Mouse (Mus musculus) kidney, embryonic 14.5 days (tissue): ENCODE measurements at regions not wholly inside any gene's neighbourhood (a gene's known extent, or its start where the extent isn't known, plus 50 kb on each side); places are given as distances from the start of the nearest gene placed in this dataset.
A peak's percentile ranks its signal among the peaks of the same experiment; 100 is the strongest.

ENCODE experiments used
- ATAC-seq: fragments of 200-750 bp; cut with Nextera tagmentation; 2 replicates; pipeline ENCODE4 v1.8.0; 2017; ENCODE audit warnings: moderate number of reproducible peaks, mild to moderate bottlenecking, moderate TSS enrichment, moderate library complexity; ENCODE audit not compliant: low FRiP score, low TSS enrichment
- H3K27ac ChIP-seq: fragments of 300-500 bp; sonication (generic); 2 replicates; pipeline ENCODE4 v1.5.1; 2014; ENCODE audit warnings: low read depth, mild to moderate bottlenecking, low read length, moderate library complexity, mixed read lengths
- H3K27me3 ChIP-seq: fragments of 300-500 bp; sonication (generic); 2 replicates; pipeline ENCODE4 v1.6.1; 2014; ENCODE audit warnings: mild to moderate bottlenecking, low read length; ENCODE audit not compliant: control insufficient read depth, insufficient read depth
- H3K36me3 ChIP-seq: fragments of 300-500 bp; sonication (generic); 2 replicates; pipeline ENCODE4 v1.6.1; 2014; ENCODE audit warnings: low read length, mixed read lengths; ENCODE audit not compliant: control insufficient read depth, insufficient read depth
- H3K4me1 ChIP-seq: fragments of 300-500 bp; sonication (generic); 2 replicates; pipeline ENCODE4 v1.6.1; 2014; ENCODE audit warnings: low read length, mixed read lengths; ENCODE audit not compliant: control insufficient read depth, insufficient read depth
- H3K4me2 ChIP-seq: fragments of 300-500 bp; sonication (generic); replicated peaks from 2 replicates; pipeline ENCODE4 v1.6.1; 2014; ENCODE audit warnings: low read depth, mild to moderate bottlenecking, low read length
- H3K4me3 ChIP-seq: fragments of 300-500 bp; sonication (generic); 2 replicates; pipeline ENCODE4 v1.5.1; 2014; ENCODE audit warnings: mild to moderate bottlenecking, low read length
- H3K9ac ChIP-seq: fragments of 300-500 bp; sonication (generic); 2 replicates; pipeline ENCODE4 v1.6.1; 2014; ENCODE audit warnings: low read depth, mild to moderate bottlenecking, low read length, moderate library complexity
- H3K9me3 ChIP-seq: fragments of 300-500 bp; sonication (generic); 2 replicates; pipeline ENCODE4 v1.6.1; 2016; ENCODE audit warnings: low read length; ENCODE audit not compliant: control insufficient read depth
- WGBS: fragments of 180-500 bp; shearing (Covaris S2); extraction: QIAGEN DNeasy Blood & Tissue Kit; methylation state at CpG from one replicate; pipeline ENCODE4 v1.1.7; 2014; 5-methylcytosine and 5-hydroxymethylcytosine counted together

DNA sequence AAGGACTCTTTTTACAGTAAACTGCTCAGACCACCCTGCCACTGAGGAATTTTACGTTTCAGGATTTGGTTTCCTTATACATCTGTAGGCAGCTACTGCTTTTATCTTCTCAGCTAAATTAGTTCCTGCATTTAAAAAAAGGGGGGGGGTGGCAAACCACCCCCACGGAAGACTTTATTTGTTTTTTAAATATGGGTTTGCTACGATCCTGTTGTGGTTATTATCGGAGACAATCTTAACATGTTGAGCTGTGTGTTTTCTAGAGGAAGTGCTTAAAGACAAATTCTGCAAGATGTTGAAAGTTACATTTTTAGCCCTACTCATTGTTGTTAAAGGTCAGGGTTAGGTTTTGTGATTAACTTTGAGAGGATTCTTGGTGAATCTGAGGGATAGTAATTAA is 216.1 kb upstream of the Rasa1 start:
- no peak overlapping the region for H3K4me2 ChIP-seq
- no peak for ATAC-seq
- no peaks in the 10 kb centered on the region for H3K36me3 ChIP-seq
- peaks cover 3% of the 10 kb centered on the region; the same call in 1 of the 2 replicates for H3K4me1 ChIP-seq
- WGBS: 40% methylated on average over 4 of the region's 4 CpGs
- no peak overlapping the region for H3K4me3 ChIP-seq
- no peak overlapping the region for H3K27ac ChIP-seq
- no peaks in the 10 kb centered on the region for H3K27me3 ChIP-seq
- H3K9ac ChIP-seq: no peak overlapping the region
- no peaks in the 10 kb centered on the region for H3K9me3 ChIP-seq

DNA sequence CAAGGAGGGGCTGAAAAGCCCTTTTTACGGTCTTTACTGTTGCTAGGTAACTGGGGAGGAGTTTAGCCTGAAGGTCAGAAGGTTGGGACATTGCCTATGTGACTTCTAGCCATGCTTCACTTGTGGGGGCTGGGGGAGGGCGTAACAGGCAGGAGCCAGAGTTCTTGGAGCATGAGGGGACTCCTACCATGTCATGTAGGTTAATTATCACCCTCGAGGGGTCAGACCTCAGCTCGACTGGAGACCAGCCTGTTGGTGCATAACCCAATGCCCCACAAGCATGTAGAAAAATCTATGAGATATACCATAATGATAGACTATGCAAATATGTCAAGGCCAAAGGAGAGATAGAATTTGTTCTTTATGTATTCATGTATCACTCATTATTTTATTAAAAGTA is 215.1 kb upstream of the Rasa1 start:
- Histone ChIP-seq H3K9me3 (no peaks in the 10 kb centered on the region), H3K4me3 (no peak overlapping the region)

DNA sequence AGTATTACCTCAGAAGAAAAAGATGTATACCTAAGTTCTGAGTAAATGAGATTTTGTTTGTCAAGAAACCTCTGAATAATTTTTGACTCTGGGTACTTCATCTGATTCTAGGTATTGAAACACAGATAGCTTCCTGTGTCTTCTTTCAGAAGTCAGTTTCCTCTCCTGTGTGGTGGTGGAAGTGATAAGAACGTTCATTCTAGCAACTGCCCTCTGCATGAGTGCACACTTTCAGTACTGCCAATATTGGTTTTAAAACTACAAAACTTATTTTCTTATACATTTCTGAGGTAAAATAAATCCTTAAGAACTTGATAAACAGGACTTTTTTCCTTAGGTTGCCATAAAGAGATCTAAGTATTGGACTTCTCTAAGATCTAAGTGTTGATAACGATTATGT is 209.8 kb upstream of the Rasa1 start:
- Histone ChIP-seq H3K9ac (no peak overlapping the region), H3K4me1 (no peaks in the 10 kb centered on the region), H3K4me2 (no peak overlapping the region), H3K4me3 (no peak overlapping the region), H3K9me3 (no peaks in the 10 kb centered on the region), H3K36me3 (no peaks in the 10 kb centered on the region), H3K27me3 (no peaks in the 10 kb centered on the region), H3K27ac (no peak overlapping the region)
- 73% methylated on average over 2 of the region's 2 CpGs for WGBS
- no peak for ATAC-seq

More for the DNA sequence above, 215.1 kb upstream of the Rasa1 start:
- Histone ChIP-seq H3K9ac (no peak overlapping the region), H3K36me3 (no peaks in the 10 kb centered on the region), H3K27ac (no peak overlapping the region), H3K27me3 (no peaks in the 10 kb centered on the region), H3K4me2 (no peak overlapping the region), H3K4me1 (peaks cover 3% of the 10 kb centered on the region; the same call in 1 of the 2 replicates)
- peak; percentile 74; the same call in 1 of the 2 replicates for ATAC-seq
- 11% methylated on average over 4 of the region's 4 CpGs for WGBS

DNA sequence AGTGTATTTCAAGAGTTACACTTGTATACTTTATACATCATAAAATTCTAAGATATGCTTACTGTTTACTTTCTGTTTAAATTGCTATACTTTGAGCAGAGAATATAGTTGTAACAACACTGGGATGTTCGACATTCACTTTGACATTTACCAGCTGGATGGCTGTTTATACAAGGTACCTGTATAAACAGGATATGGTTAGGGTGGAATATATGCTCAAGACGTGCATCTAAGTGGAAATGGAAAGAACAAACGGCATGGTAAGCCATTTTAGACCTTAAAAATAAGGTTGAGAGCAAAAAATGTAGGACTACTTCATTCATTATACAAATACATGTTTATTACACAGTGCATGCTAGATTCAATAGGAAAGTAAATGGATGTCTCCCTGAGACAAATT is 195.9 kb upstream of the Rasa1 start:
- Histone ChIP-seq H3K9me3 (no peaks in the 10 kb centered on the region), H3K4me3 (no peak overlapping the region), H3K4me1 (no peaks in the 10 kb centered on the region), H3K4me2 (no peak overlapping the region), H3K27ac (no peak overlapping the region), H3K9ac (no peak overlapping the region), H3K36me3 (no peaks in the 10 kb centered on the region), H3K27me3 (no peaks in the 10 kb centered on the region)
- ATAC-seq: no peak
- WGBS: 41% methylated on average over 3 of the region's 3 CpGs

DNA sequence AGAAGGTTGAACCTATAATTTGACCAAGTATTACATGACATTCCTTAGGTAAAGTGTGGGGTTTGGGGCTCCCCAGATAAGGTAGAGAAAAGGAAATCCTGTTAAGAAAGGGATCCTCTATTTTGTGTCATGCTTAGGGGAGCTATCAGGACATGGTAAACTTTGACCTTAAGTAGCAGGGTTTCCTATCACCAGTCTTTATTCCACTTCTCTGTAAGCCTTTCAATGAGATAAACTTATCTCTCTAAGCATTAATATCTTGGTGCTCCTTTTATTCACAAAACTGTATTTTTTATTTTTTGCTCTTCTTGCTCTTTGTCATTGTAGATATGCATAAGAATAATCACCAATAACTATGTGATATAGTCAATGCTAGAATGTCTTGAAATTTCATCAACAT is 194.4 kb upstream of the Rasa1 start:
- ATAC-seq: no peak
- Histone ChIP-seq H3K36me3 (no peaks in the 10 kb centered on the region), H3K27me3 (no peaks in the 10 kb centered on the region), H3K9ac (no peak overlapping the region), H3K27ac (no peak overlapping the region), H3K9me3 (no peaks in the 10 kb centered on the region), H3K4me2 (no peak overlapping the region), H3K4me3 (no peak overlapping the region), H3K4me1 (no peaks in the 10 kb centered on the region)

DNA sequence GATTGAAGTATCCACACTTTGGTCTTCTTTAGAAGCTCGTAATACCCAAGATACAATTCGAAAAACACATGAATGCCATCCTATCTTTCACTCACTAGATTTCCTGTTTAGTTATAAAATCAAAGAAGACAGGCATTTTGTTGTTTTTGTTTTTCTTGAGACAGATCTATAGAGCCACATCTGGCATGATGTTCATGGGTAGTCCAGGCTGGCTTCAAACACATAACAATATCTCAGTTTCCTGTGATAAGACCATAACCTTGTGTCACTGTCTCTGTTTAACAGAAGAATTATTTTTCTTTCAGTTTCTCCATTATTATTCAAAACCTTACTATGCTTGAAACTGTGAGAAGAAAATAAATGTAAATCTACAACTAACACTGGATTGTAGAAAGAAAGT is 190.5 kb upstream of the Rasa1 start:
- Histone ChIP-seq H3K9me3 (no peaks in the 10 kb centered on the region), H3K4me2 (no peak overlapping the region), H3K4me3 (no peak overlapping the region), H3K27me3 (no peaks in the 10 kb centered on the region), H3K4me1 (no peaks in the 10 kb centered on the region), H3K36me3 (no peaks in the 10 kb centered on the region), H3K27ac (no peak overlapping the region), H3K9ac (no peak overlapping the region)
- 83% methylated on average over 2 of the region's 2 CpGs for WGBS
- no peak for ATAC-seq

DNA sequence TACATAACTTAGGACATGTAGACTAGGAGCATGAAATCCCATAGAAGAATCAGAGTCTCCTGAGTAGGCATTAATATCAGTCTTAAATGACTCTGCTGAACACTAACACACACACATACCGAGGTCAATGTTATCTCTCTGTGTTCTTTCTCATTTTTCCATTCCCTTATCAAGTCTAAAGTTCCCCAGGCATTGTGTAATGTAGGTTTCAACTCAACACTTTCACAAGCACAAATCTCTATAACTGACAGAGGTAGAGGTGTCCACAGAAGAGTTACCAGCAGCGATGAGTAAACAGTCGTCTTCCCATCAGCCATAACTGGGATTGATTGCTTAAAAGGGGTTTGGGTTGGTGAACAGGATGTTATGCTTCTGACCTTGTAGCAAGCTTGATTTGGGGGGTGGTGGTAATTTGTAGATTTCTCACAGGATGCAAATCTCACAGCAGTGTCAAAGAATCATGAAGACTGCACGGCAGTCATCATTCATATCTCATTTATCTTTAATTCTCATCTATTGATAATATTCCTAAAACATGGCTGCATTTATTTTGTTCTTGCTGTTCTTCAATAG is 187.4 kb upstream of the Rasa1 start:
- Histone ChIP-seq H3K4me1 (no peaks in the 10 kb centered on the region), H3K9me3 (no peaks in the 10 kb centered on the region), H3K4me3 (no peak overlapping the region), H3K9ac (no peak overlapping the region), H3K4me2 (no peak overlapping the region), H3K27me3 (no peaks in the 10 kb centered on the region), H3K36me3 (no peaks in the 10 kb centered on the region), H3K27ac (no peak overlapping the region)
- WGBS: 72% methylated on average over 4 of the region's 4 CpGs
- no peak for ATAC-seq

DNA sequence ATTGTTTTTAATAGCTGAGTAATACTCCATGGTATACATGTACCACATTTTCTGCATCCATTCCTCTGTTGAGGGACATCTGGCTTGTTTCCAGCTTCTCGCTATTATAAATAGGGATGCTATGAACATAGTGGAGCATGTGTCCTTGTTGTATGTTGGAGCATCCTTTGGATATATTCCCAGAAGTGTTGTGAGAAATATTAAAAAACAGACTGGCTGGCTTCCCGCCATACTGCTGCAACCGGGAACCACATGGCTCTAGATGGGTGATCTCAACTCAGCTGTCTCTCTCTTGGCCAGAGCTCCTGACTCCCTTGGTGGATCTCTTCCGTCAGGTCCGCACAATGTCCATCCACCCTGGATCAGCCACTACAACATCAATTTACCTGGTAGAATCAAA is 182.4 kb upstream of the Rasa1 start:
- 95% methylated on average over 5 of the region's 5 CpGs for WGBS
- Histone ChIP-seq H3K4me2 (no peak overlapping the region), H3K27me3 (no peaks in the 10 kb centered on the region)

DNA sequence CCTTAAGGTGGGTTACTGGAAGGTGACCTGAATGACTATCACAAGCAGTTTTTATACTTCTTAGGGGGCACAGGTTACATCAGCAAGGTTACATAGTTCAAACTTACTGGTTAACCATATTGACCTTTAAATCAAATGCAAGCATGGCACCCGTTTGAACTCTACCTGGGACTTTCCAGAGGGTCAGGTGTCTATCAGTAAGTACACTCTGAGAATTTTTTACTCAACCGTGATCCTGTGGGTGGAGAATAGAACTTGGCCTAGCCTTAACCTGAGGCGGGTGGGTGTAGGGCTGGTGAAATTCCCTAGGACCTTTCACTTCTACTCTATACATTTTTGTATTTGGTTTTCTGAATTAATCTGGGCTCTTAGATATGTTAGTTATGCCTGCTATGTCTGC is 170.5 kb upstream of the Rasa1 start:
- Histone ChIP-seq H3K9ac (no peak overlapping the region), H3K27me3 (no peaks in the 10 kb centered on the region), H3K4me1 (no peaks in the 10 kb centered on the region), H3K36me3 (no peaks in the 10 kb centered on the region), H3K27ac (no peak overlapping the region), H3K4me3 (no peak overlapping the region), H3K4me2 (no peak overlapping the region), H3K9me3 (no peaks in the 10 kb centered on the region)
- no peak for ATAC-seq
- 84% methylated on average over 3 of the region's 3 CpGs for WGBS

More for the DNA sequence above, 182.4 kb upstream of the Rasa1 start:
- ATAC-seq: no peak
- Histone ChIP-seq H3K4me3 (no peak overlapping the region), H3K9me3 (no peaks in the 10 kb centered on the region), H3K4me1 (no peaks in the 10 kb centered on the region), H3K27ac (no peak overlapping the region), H3K9ac (no peak overlapping the region), H3K36me3 (no peaks in the 10 kb centered on the region)
